Mouse (Mus musculus) large intestine, adult 2 months (tissue): Measurements from ENCODE around the gene Btbd9. TPM values are rescaled to one million over a fixed set of nuclear protein-coding genes. Genes with fewer than 3 reads are reported as not detected.

Experiments used
- DNase-seq: peaks from one replicate; pipeline ENCODE4 v3.0.0-alpha.2; 2012; ENCODE audit warnings: low read depth, low spot score
- WGBS: fragments of 180-500 bp; shearing (Covaris S2); methylation state at CpG from one replicate; pipeline ENCODE4 v1.1.7; 2018; 5-methylcytosine and 5-hydroxymethylcytosine counted together
- polyA plus RNA-seq: library from polyadenylated mRNA; depleted of rRNA; stranded (reverse); fragments of >200 nt; gene quantifications from 2 replicates; pipeline ENCODE4 v1.2.3, GENCODE M21; 2012; rRNA removed

Btbd9 gene
- polyA plus RNA-seq, 1 experiment = 13.5 TPM

GRCm38 (mm10) chr17:30182063-30182462, 394.2 kb downstream of the Btbd9 start:
- 64% methylated on average over 2 of the region's 2 CpGs for WGBS

GRCm38 (mm10) chr17:30181554-30181953, 394.7 kb downstream of the Btbd9 start:
- no peak for DNase-seq
- WGBS = 86% methylated on average over 4 of the region's 4 CpGs

More at GRCm38 (mm10) chr17:30182063-30182462, 394.2 kb downstream of the Btbd9 start:
- DNase-seq = no peak

DNA sequence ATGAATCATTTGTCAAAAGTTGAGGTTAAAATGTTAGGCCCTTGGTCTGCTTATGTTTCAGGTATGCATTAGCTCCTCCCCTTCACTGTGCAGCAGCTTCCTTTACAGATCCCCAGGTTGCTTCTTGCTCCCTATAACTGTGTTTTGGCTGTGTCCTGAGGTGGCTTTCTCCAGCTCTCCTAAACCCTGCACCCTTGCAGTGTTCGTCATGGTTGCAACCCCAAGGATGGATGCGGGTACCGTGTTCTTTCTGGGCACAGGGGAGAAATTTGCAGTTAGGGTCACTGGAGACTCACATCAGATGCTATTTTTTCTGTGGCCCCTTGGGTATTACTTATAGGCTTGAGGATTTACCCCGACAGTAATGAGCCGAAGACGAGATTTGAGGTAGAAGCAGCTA, 396.1 kb downstream of the Btbd9 start:
- no peak for DNase-seq
- WGBS = 89% methylated on average over 6 of the region's 6 CpGs

DNA sequence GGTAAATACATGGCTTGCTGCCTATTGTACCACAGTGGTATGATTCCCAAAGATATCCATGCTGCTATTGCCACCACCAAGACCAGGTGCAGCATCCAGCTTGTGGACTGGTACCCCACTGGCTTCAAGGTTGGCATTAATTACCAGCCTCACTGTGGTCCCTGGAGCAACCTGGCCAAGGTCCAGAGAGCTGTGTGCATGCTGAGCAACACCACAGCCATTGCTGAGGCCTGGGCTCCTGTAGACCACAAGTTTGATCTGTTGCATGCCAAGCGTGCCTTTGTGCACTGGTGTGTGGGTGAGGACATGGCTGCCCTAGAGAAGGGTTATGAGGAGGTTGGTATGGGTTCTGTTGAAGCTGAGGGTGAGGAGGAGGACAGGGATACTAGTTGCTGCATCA, 397.9 kb downstream of the Btbd9 start:
- no peak for DNase-seq
- WGBS = 89% methylated on average over 1 of the region's 1 CpGs

- no peak for DNase-seq
- WGBS = 73% methylated on average over 4 of the region's 4 CpGs
These were observed 398.9 kb downstream of the Btbd9 start for GRCm38 (mm10) chr17:30177435-30177834.

Other genes with a start within 250 kb of the Btbd9 start
- gene Dnah8, start 47.9 kb upstream of the Btbd9 start, polyA plus RNA-seq = 9.8 and 12.3 TPM in 2 replicates
- gene Glo1, start 50.4 kb upstream of the Btbd9 start, polyA plus RNA-seq = 58.4 and 62.2 TPM in 2 replicates